Mouse (Mus musculus) left cerebral cortex, postnatal 25 days (tissue): ENCODE measurements at regions not wholly inside any gene's neighbourhood (a gene's known extent, or its start where the extent isn't known, plus 50 kb on each side); places are given as distances from the start of the nearest gene placed in this dataset.
A peak's percentile ranks its signal among the peaks of the same experiment; 100 is the strongest.

Experiments used
- DNase-seq, 2 experiments: peaks; one replicate each; pipeline ENCODE4 v3.0.0; 2022; ENCODE audit warnings: low spot score in 2 of 2, mixed read lengths in 1 of 2
- intact Hi-C: fragments of 180-260 bp; cut with DNase I; formaldehyde crosslinking; loops from one replicate; pipeline ENCODE4 v1.15.1; 2025

- no peak for DNase-seq
- intact Hi-C loops = no loop called here
Measured at GRCm38 (mm10) chr12:10179815-10180468, 189.8 kb upstream of the Nt5c1b start.

- intact Hi-C loops = no loop called here
- no peak for DNase-seq
Measured at GRCm38 (mm10) chr12:10182589-10182988, 187.2 kb upstream of the Nt5c1b start.

DNA sequence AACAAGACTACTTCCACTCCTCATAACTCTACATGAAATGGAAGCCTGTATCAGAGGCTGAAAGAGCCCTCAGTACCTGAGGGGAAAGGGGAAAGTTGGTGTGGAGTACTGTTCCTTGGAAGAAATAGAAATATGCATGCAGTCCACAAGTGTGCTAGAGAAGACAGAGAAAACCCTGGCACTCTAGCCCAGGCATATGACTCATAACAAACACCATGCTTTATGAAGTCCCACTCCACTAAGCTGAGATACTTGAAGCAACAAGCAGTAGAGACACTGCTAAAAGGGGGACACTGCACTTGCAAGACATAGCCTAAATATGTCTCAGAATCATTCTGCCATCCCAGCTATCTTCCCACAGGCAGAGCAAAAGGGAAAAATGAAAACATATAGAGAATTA lies 183.2 kb upstream of the Nt5c1b start:
- peak in 1 of 2 experiments; percentile 49 for DNase-seq
- intact Hi-C loops = no loop called here

GRCm38 (mm10) chr12:10189746-10190145 lies 180.0 kb upstream of the Nt5c1b start:
- no peak for DNase-seq
- intact Hi-C loops = loop anchor here (10.0 kb wide), 1 partner anchor 335 kb away; no protein-coding TSS in a partner anchor

- intact Hi-C loops = loop anchor here (10.0 kb wide), 1 partner anchor 343 kb away; no protein-coding TSS in a partner anchor
- DNase-seq = no peak
Measured at GRCm38 (mm10) chr12:10197906-10198460, 171.8 kb upstream of the Nt5c1b start.

- no peak for DNase-seq
- intact Hi-C loops = no loop called here
Measured at GRCm38 (mm10) chr12:10209841-10210240, 159.9 kb upstream of the Nt5c1b start.

DNA sequence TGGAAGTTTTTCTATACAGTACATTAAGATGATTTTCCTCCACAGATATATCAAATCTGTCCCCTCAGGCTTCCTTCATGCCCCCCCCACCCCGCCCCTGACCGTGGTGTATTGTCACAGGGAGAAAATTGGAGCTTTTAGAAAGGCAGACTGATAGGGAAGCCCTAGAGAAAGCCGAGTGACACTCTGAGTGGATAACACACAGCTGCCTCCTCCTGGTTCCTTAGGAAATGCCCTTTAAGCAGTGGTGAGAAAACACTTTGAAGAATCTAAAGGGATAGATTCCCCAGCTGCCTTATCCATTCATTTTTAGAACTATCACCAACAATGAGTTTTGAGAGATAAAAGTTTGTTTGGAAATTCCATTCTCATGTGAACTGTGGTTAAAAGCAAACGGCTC lies 147.0 kb upstream of the Nt5c1b start:
- no peak for DNase-seq
- intact Hi-C loops = loop anchor here (10.0 kb wide), 2 partner anchors 212 to 968 kb away; no protein-coding TSS in a partner anchor

DNA sequence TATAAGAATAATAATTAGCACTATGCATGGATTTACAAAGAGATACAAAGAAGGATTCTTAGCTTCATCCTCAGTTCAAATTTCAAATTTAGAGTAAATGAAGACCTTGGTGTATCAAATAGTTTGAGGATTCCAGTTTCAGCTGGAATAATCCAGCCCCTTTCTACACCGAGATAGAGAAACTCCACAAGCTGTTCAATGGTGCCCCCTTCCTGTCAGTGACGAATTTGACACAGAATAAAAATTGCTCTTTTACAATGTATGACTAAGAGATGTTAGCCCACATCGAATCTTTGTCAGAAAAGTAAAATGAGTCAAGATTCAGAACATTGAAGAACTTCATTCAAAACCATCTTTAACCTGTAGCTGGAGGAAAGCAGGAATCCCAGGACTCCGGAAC lies 145.9 kb upstream of the Nt5c1b start:
- DNase-seq = peak; percentile 26 to 69

GRCm38 (mm10) chr12:10231144-10231543 lies 138.6 kb upstream of the Nt5c1b start:
- intact Hi-C loops = no loop called here

More for the DNA sequence above, 145.9 kb upstream of the Nt5c1b start:
- intact Hi-C loops = loop anchor here (2.0 to 10.0 kb wide), 4 partner anchors 211 to 1171 kb away; no protein-coding TSS in a partner anchor

DNA sequence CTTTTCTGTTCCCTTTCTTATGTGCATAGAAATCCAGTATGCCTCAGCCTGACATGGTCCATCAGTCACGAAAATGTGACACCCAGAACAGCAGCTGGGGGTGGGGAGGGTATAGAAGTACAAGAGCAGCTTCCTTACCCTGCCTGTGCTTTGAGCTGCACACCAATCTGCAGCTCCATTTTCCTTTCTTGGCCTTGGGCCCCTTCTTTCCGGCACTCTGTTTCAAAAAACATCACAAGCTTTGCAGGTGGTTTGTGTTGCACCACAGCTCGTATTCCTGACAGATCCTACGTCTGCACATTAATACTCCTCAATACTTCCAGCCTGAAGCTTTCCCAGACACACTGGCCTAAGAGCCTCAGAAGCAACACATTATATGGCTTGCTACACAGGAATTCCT lies 138.1 kb upstream of the Nt5c1b start:
- intact Hi-C loops = no loop called here
- DNase-seq = no peak

More at GRCm38 (mm10) chr12:10231144-10231543, 138.6 kb upstream of the Nt5c1b start:
- no peak for DNase-seq

DNA sequence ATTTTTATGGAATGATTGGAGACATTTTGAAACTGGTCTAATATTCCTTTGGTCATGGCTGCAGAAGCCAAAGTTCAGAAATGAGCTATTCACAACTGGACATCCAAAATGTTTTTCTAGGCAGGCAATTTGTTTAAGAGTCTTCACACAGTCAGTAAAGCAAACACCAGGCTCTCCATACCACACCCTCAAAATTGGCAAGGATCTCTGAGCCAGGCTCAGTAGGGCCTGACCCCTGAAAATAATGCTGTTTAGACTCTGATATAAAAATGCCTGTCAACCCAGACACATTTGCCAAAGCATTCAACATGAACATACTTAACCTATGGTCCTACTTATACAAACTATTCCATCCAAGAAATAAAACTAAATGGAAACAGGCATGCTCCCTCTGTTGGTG lies 121.7 kb upstream of the Nt5c1b start:
- intact Hi-C loops = no loop called here
- no peak for DNase-seq

DNA sequence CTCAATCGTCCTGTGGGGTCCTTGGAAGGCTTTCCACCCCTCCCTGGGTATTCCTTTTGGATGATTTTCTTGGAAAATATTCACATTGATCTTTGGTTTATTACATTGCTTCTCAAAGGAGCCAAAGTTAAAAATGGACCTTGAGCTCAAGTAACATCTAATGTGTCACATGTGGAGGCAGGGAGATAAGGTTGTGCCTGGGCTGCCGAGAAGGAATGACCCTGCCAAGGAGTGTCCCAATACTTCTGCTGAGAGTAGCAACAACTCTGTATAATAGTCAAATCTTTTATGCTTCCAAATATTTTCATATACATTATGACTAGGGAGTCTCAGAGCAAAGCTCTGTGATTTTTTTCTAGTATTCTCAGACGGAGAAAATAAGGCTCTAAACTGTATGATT lies 113.4 kb upstream of the Nt5c1b start:
- DNase-seq = no peak
- intact Hi-C loops = no loop called here

- DNase-seq = no peak
Measured at GRCm38 (mm10) chr12:10266201-10266600, 103.6 kb upstream of the Nt5c1b start.

DNA sequence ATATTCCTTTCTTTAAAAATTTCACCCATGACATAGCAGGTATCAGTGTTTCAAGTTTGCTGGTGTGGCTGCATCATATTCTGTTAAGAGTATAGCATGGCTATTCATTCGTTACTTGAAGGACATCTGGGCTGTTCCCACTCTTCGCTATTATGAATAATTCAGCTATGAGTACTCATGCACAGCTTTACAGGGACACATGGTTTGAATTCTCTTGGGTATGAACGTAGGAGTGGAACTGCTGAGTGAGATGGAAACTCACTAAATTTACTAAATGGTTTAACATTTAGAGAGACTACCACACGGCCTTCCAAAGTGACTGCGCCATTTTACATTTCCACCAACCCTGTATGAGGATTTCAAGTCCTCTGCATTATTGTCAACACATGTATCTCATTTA lies 97.7 kb upstream of the Nt5c1b start:
- intact Hi-C loops = no loop called here
- peak in 1 of 2 experiments; percentile 68 for DNase-seq

More at GRCm38 (mm10) chr12:10266201-10266600, 103.6 kb upstream of the Nt5c1b start:
- intact Hi-C loops = no loop called here

GRCm38 (mm10) chr12:10275226-10275625 lies 94.5 kb upstream of the Nt5c1b start:
- no peak for DNase-seq
- intact Hi-C loops = no loop called here

GRCm38 (mm10) chr12:10292646-10293045 lies 77.1 kb upstream of the Nt5c1b start:
- intact Hi-C loops = no loop called here
- no peak for DNase-seq

- intact Hi-C loops = no loop called here
- no peak for DNase-seq
Measured at GRCm38 (mm10) chr12:10305970-10306369, 63.8 kb upstream of the Nt5c1b start.
